Mouse (Mus musculus): ENCODE data around the gene Pitx3. TPM values are rescaled to one million over a fixed set of nuclear protein-coding genes. Genes with fewer than 3 reads are reported as not detected.
A peak's percentile ranks its signal among the peaks of the same experiment; 100 is the strongest.

Gene Pitx3
- total RNA-seq, 1 experiment, result 0.18 TPM

DNA sequence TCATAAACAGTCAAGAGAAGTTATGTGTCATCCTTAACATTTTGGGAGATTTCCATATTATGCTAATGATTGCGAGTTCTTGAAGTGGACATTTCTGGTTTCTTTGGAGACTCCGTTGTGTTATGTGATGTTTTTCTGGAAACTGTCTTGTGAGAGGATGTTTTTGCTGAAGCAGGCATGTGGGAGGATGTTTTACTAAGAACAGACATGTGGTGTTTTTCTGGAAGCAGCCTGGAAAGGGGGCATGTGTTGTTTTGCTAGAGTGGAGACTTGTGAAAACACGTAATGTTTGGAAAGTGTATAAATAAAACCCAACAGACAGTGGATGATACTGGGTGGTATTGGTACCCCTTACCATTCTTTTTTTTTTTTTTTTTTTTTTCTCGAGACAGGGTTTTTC lies 52.8 kb downstream of the Pitx3 start:
- Histone ChIP-seq H3K36me3 (ENCODE audit: control insufficient read depth, insufficient read depth, low read length, poor library complexity, severe bottlenecking) (no peaks in the 10 kb centered on the region), H3K4me3 (ENCODE audit: insufficient read depth in 1 of 2, low read depth in 1 of 2, low read length in 2 of 2, poor library complexity in 1 of 2, severe bottlenecking in 1 of 2) (no peak overlapping the region), H3K27ac (ENCODE audit: insufficient read depth, low read depth, low read length, poor library complexity, severe bottlenecking) (no peak overlapping the region), H3K9me3 (ENCODE audit: control insufficient read depth, insufficient read depth, low read depth, low read length) (no peaks in the 10 kb centered on the region), H3K4me1 (ENCODE audit: control insufficient read depth in 2 of 2, insufficient read depth in 2 of 2, low read length in 2 of 2, poor library complexity in 1 of 2) (no peaks in the 10 kb centered on the region), H3K9ac (ENCODE audit: insufficient read depth, low read depth, low read length, poor library complexity, severe bottlenecking) (no peak overlapping the region)
- in situ Hi-C loops (cut with MboI; ENCODE audit: low sequenced_read_pairs in 2 of 2, unreplicated experiment in 2 of 2), result no loop called here
- TF ChIP-seq ZNF384 (IDR thresholded peaks at IDR 0.05; ENCODE audit: low read depth, low read length) (0 out of 2 replicates have a peak, but pooled peaks have one; percentile 16), MAFK (IDR thresholded peaks at IDR 0.05; ENCODE audit: insufficient read depth, low read depth, low read length) (no peak)
- no peak for DNase-seq (ENCODE audit: low read depth, low spot score)

DNA sequence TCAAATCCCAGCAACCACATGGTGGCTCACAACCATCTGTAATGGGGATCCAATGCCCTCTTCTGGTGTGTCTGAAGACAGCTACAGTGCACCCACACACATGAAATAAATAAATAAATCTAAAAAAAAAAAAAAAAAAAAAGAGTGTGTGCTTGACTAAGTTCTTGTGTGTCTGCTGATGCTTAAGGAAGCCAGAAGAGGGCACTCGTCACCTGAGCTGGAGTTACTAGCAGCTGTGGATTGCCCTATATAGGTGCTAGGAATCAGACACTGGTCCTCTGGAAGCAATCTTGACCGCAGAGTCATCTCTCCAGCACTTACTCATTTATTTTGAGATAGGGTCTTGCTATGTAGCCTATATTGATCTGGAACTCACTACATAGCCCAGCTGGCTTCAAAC lies 54.0 kb downstream of the Pitx3 start:
- TF ChIP-seq ZNF384 (IDR thresholded peaks at IDR 0.05; ENCODE audit: low read depth, low read length) (peak; percentile 58; the same call in 1 of the 2 replicates), MAFK (IDR thresholded peaks at IDR 0.05; ENCODE audit: insufficient read depth, low read depth, low read length) (no peak)
- 0 out of 4 replicates have a peak, but pooled peaks cover 0 to under 1% of the 10 kb centered on the region in 2 experiments for H3K4me1 ChIP-seq (ENCODE audit: control insufficient read depth in 2 of 2, insufficient read depth in 2 of 2, low read length in 2 of 2, poor library complexity in 1 of 2)
- H3K9ac ChIP-seq (ENCODE audit: insufficient read depth, low read depth, low read length, poor library complexity, severe bottlenecking), result no peak overlapping the region
- no peaks in the 10 kb centered on the region for H3K9me3 ChIP-seq (ENCODE audit: control insufficient read depth, insufficient read depth, low read depth, low read length)
- H3K36me3 ChIP-seq (ENCODE audit: control insufficient read depth, insufficient read depth, low read length, poor library complexity, severe bottlenecking), result no peaks in the 10 kb centered on the region
- H3K4me3 ChIP-seq (ENCODE audit: insufficient read depth in 1 of 2, low read depth in 1 of 2, low read length in 2 of 2, poor library complexity in 1 of 2, severe bottlenecking in 1 of 2), result no peak overlapping the region
- in situ Hi-C loops (cut with MboI; ENCODE audit: low sequenced_read_pairs in 2 of 2, unreplicated experiment in 2 of 2), result no loop called here
- DNase-seq (ENCODE audit: low read depth, low spot score), result no peak
- no peak overlapping the region for H3K27ac ChIP-seq (ENCODE audit: insufficient read depth, low read depth, low read length, poor library complexity, severe bottlenecking)

DNA sequence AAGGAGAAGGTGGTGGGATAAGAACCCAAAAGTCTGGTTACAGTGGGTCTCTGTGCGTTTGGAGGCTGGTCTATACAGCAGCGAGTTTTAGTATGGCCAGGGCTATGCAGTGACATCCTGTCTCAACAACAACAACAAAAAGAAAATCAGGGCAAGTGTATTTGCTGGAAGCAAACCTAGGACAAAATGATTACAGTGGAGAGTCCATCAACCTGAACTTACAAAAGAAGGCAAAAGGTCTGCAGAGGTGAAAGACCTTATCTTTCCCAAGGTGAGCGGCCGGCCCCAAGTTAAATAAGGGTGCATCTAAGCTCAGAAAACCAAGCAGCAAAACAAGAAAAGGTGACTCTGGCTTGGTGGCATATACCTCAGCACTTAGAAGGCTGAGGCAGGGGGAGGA lies 56.5 kb downstream of the Pitx3 start:
- Histone ChIP-seq H3K9me3 (ENCODE audit: control insufficient read depth, insufficient read depth, low read depth, low read length) (no peaks in the 10 kb centered on the region), H3K4me3 (ENCODE audit: insufficient read depth in 1 of 2, low read depth in 1 of 2, low read length in 2 of 2, poor library complexity in 1 of 2, severe bottlenecking in 1 of 2) (no peak overlapping the region), H3K4me1 (ENCODE audit: control insufficient read depth in 2 of 2, insufficient read depth in 2 of 2, low read length in 2 of 2, poor library complexity in 1 of 2) (0 out of 4 replicates have a peak, but pooled peaks cover 0 to 3% of the 10 kb centered on the region in 2 experiments), H3K36me3 (ENCODE audit: control insufficient read depth, insufficient read depth, low read length, poor library complexity, severe bottlenecking) (no peaks in the 10 kb centered on the region), H3K9ac (ENCODE audit: insufficient read depth, low read depth, low read length, poor library complexity, severe bottlenecking) (no peak overlapping the region), H3K27ac (ENCODE audit: insufficient read depth, low read depth, low read length, poor library complexity, severe bottlenecking) (no peak overlapping the region)
- TF ChIP-seq HCFC1 (IDR thresholded peaks at IDR 0.05; ENCODE audit: borderline replicate concordance, insufficient read depth, low read length), result no peak
- no peak for TF ChIP-seq CHD2 (IDR thresholded peaks at IDR 0.05; ENCODE audit: low read depth, low read length)
- TF ChIP-seq ZC3H11A (IDR thresholded peaks at IDR 0.05; ENCODE audit: borderline replicate concordance, low read depth, low read length), result no peak
- TF ChIP-seq ZNF384 (IDR thresholded peaks at IDR 0.05; ENCODE audit: low read depth, low read length), result no peak
- TF ChIP-seq MAFK (IDR thresholded peaks at IDR 0.05; ENCODE audit: insufficient read depth, low read depth, low read length), result no peak
- DNase-seq (ENCODE audit: low read depth, low spot score), result no peak
- in situ Hi-C loops (cut with MboI; ENCODE audit: low sequenced_read_pairs in 2 of 2, unreplicated experiment in 2 of 2), result no loop called here

DNA sequence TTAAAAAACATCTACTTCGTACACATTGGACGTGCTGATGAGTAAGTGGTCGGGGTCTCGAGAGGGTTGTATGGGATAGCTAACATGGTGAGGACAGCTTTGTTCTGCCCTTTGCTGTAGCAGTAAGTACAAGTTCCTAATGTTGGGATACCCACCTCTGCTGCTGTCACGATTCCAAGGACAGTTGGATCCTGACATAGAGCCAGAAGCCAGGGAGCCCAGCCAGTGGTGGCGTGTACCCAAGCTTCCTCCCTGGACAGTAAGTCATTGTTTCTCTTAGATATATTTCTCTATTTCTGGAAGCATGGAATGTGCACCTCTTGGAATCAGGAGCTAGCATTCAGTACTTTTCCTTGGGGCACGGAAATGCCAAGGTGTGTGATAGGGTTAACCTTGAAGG lies 60.3 kb downstream of the Pitx3 start:
- no peak for TF ChIP-seq CHD2 (IDR thresholded peaks at IDR 0.05; ENCODE audit: low read depth, low read length)
- no peak for TF ChIP-seq HCFC1 (IDR thresholded peaks at IDR 0.05; ENCODE audit: borderline replicate concordance, insufficient read depth, low read length)
- TF ChIP-seq ZC3H11A (IDR thresholded peaks at IDR 0.05; ENCODE audit: borderline replicate concordance, low read depth, low read length), result no peak
- no peak for TF ChIP-seq ZNF384 (IDR thresholded peaks at IDR 0.05; ENCODE audit: low read depth, low read length)
- TF ChIP-seq MAFK (IDR thresholded peaks at IDR 0.05; ENCODE audit: insufficient read depth, low read depth, low read length), result no peak
- DNase-seq (ENCODE audit: low read depth, low spot score), result no peak
- H3K9ac ChIP-seq (ENCODE audit: insufficient read depth, low read depth, low read length, poor library complexity, severe bottlenecking), result no peak overlapping the region

DNA sequence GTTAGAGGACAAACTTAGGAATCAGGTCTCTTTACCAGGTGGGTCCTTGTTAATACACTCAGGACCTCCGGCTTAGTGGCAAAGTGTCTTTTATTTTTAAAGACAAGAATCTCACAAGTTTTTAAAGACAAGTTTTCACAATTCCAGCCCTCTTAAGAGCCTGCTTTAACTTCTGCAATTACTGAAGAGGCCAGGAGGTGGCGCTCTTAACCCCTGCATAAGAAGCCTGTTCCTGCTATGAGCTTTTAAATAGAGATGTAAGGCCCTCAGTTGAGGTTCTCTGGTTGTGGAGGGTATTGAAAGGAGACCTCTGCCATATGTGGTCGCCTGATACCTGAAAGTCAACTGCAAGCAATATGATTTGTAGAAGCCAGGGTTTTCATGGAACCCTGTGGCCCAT lies 61.8 kb downstream of the Pitx3 start:
- Histone ChIP-seq H3K4me3 (ENCODE audit: insufficient read depth in 1 of 2, low read depth in 1 of 2, low read length in 2 of 2, poor library complexity in 1 of 2, severe bottlenecking in 1 of 2) (no peak overlapping the region), H3K9ac (ENCODE audit: insufficient read depth, low read depth, low read length, poor library complexity, severe bottlenecking) (no peak overlapping the region), H3K4me1 (ENCODE audit: control insufficient read depth in 2 of 2, insufficient read depth in 2 of 2, low read length in 2 of 2, poor library complexity in 1 of 2) (peaks cover 0 to 3% of the 10 kb centered on the region in 2 experiments; a peak in 1 of 4 replicates), H3K36me3 (ENCODE audit: control insufficient read depth, insufficient read depth, low read length, poor library complexity, severe bottlenecking) (peaks cover 37% of the 10 kb centered on the region), H3K27ac (ENCODE audit: insufficient read depth, low read depth, low read length, poor library complexity, severe bottlenecking) (no peak overlapping the region), H3K9me3 (ENCODE audit: control insufficient read depth, insufficient read depth, low read depth, low read length) (no peaks in the 10 kb centered on the region)
- DNase-seq (ENCODE audit: low read depth, low spot score), result peak; percentile 78
- in situ Hi-C loops (cut with MboI; ENCODE audit: low sequenced_read_pairs in 2 of 2, unreplicated experiment in 2 of 2), result no loop called here
- TF ChIP-seq ZNF384 (IDR thresholded peaks at IDR 0.05; ENCODE audit: low read depth, low read length) (no peak), CHD2 (IDR thresholded peaks at IDR 0.05; ENCODE audit: low read depth, low read length) (no peak), HCFC1 (IDR thresholded peaks at IDR 0.05; ENCODE audit: borderline replicate concordance, insufficient read depth, low read length) (no peak), MAFK (IDR thresholded peaks at IDR 0.05; ENCODE audit: insufficient read depth, low read depth, low read length) (no peak), ZC3H11A (IDR thresholded peaks at IDR 0.05; ENCODE audit: borderline replicate concordance, low read depth, low read length) (no peak)

More for the DNA sequence above, 60.3 kb downstream of the Pitx3 start:
- Histone ChIP-seq H3K9me3 (ENCODE audit: control insufficient read depth, insufficient read depth, low read depth, low read length) (no peaks in the 10 kb centered on the region), H3K27ac (ENCODE audit: insufficient read depth, low read depth, low read length, poor library complexity, severe bottlenecking) (no peak overlapping the region), H3K4me1 (ENCODE audit: control insufficient read depth in 2 of 2, insufficient read depth in 2 of 2, low read length in 2 of 2, poor library complexity in 1 of 2) (peaks cover 0 to 3% of the 10 kb centered on the region in 2 experiments; a peak in 1 of 4 replicates), H3K4me3 (ENCODE audit: insufficient read depth in 1 of 2, low read depth in 1 of 2, low read length in 2 of 2, poor library complexity in 1 of 2, severe bottlenecking in 1 of 2) (no peak overlapping the region), H3K36me3 (ENCODE audit: control insufficient read depth, insufficient read depth, low read length, poor library complexity, severe bottlenecking) (peaks cover 23% of the 10 kb centered on the region)
- in situ Hi-C loops (cut with MboI; ENCODE audit: low sequenced_read_pairs in 2 of 2, unreplicated experiment in 2 of 2), result no loop called here

Other genes with a start within 250 kb of the Pitx3 start
- 8.0 and 10.1 TPM in 2 replicates for gene Armh3, start 149.8 kb downstream of the Pitx3 start, total RNA-seq (2012; rRNA removed)
- 4.9 and 6.9 TPM in 2 replicates for gene Hps6, start 144.8 kb downstream of the Pitx3 start, total RNA-seq (2012; rRNA removed)
- 68.4 and 75.1 TPM in 2 replicates for gene Pprc1, start 103.4 kb downstream of the Pitx3 start, total RNA-seq (2012; rRNA removed)
- 123 and 207 TPM in 2 replicates for gene Ldb1, start 103.1 kb downstream of the Pitx3 start, total RNA-seq (2012; rRNA removed)
- 134 and 140 TPM in 2 replicates for gene Nolc1, start 72.5 kb downstream of the Pitx3 start, total RNA-seq (2012; rRNA removed)
- 0.16 and 0.22 TPM in 2 replicates for gene Elovl3, start 16.4 kb downstream of the Pitx3 start, total RNA-seq (2012; rRNA removed)
- gene Gbf1, start 4.2 kb upstream of the Pitx3 start, total RNA-seq (2012; rRNA removed), result 29.0 and 31.8 TPM in 2 replicates
- 11.6 and 13.0 TPM in 2 replicates for gene Nfkb2, start 156.0 kb upstream of the Pitx3 start, total RNA-seq (2012; rRNA removed)
- 2.4 and 3.1 TPM in 2 replicates for gene Psd, start 178.8 kb upstream of the Pitx3 start, total RNA-seq (2012; rRNA removed)
- gene Fbxl15, start 179.9 kb upstream of the Pitx3 start, total RNA-seq (2012; rRNA removed), result 7.8 and 7.9 TPM in 2 replicates
- gene Cuedc2, start 190.4 kb upstream of the Pitx3 start, total RNA-seq (2012; rRNA removed), result 75.1 and 102 TPM in 2 replicates
- 9.9 and 19.8 TPM in 2 replicates for gene Mfsd13a, start 192.8 kb upstream of the Pitx3 start, total RNA-seq (2012; rRNA removed)
- 0.53 and 0.80 TPM in 2 replicates for gene 2310034G01Rik, start 202.0 kb upstream of the Pitx3 start, total RNA-seq (2012; rRNA removed)
- gene Actr1a, start 247.4 kb upstream of the Pitx3 start, total RNA-seq (2012; rRNA removed), result 66.7 and 85.7 TPM in 2 replicates
- 12.6 and 14.5 TPM in 2 replicates for gene Sufu, start 248.6 kb upstream of the Pitx3 start, total RNA-seq (2012; rRNA removed)